Mouse (Mus musculus) testis, postnatal 14 days (tissue): ENCODE results near the gene Ccdc117.
A peak's percentile ranks its signal among the peaks of the same experiment; 100 is the strongest.
"Not testable (repeated sequence)": the region's sequence is repeated elsewhere in the genome, so short reads cannot be mapped to it uniquely, and the experiment has no call there.

ENCODE experiments used
- DNase-seq: peaks from one replicate; pipeline ENCODE4 v3.0.0; 2021; ENCODE audit warnings: low spot score

Gene Ccdc117

GRCm38 (mm10) chr11:5541799-5542481 is at the start of gene Ccdc117:
Ccdc117 (minus strand) TSS chr11:5542187.
- DNase-seq, result peak; percentile 94

DNA sequence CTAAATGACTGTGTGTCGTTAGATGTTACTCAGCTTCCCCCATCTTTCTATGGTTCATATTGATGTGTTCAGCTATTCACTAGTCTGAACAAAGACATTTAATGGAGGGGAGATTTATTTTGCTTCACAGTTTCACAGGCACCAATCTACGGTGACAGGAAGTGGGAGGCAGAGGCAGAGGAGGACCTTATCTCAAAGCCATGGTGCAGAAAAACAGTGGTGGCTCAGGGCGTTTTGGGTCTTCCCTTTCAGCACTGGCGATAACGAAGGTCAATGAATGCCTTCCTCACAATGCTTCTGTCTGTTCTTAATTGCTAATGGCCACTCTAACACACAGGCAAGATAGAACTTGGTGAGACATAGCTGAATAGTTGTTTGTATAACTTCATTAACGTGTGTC is 33.1 kb upstream of the Ccdc117 start:
- DNase-seq, result no peak

DNA sequence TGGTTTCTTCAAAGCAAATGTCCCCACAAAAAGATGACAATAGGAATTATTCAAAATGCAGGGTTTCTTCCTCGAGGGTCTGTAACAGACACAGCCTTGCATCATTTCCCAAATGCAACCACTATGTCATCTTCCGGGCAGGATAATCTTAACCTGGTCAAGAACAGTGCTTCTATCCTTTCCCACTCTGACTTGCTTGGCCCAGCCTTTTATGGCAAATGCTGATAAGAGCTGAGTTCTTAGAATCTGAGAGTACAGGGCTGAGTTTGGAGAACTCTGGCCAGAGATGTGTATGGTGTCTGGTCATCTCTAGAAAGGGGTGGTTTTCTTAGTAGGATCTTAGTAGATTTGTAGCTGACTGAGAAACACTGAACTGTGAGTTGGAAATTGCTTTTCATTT is 31.8 kb upstream of the Ccdc117 start:
- DNase-seq, result no peak

DNA sequence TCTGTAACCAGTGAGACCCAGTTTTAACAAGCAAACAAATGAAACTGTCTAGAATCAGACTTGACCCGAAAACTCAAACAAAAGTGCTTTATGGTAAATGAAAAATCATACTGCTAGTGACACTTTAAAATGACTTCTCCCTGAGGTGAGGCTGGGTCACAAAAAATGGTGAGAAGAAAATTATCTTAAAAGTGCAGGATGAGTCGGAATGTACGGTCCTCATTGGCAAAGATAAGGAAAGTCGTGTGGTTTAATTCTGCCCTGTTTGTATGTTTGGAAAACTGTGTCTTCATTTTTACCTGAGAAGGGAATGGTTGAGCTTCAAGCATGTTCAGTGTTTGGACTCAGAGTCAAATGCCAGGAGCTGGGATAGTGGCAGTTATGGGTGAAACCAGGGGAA is 29.9 kb upstream of the Ccdc117 start:
- no peak for DNase-seq

- DNase-seq, result peak; percentile 45
Measured at GRCm38 (mm10) chr11:5569474-5569873, 27.5 kb upstream of the Ccdc117 start, which contains the start of gene Ankrd36. Ankrd36 (plus strand) TSS chr11:5569684.

DNA sequence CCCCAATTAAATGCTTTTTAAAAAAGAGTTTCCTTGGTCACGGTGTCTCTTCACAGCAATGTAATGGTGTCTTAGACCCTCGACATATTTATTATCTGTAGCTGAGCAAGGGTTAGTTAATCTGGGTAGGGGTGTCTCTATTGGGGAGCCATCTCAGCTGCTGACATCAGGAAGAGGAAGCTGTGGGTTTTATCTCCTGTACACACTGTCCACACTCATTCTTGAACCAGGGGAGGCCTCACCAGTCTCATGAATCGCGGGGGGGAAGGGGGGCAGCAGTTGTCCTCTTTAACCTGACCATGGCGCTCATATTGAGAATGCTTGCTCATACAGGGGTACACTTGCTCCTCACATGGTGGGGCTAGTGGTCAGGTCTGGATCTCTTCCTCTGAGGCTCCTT is 26.1 kb upstream of the Ccdc117 start:
- DNase-seq, result no peak

DNA sequence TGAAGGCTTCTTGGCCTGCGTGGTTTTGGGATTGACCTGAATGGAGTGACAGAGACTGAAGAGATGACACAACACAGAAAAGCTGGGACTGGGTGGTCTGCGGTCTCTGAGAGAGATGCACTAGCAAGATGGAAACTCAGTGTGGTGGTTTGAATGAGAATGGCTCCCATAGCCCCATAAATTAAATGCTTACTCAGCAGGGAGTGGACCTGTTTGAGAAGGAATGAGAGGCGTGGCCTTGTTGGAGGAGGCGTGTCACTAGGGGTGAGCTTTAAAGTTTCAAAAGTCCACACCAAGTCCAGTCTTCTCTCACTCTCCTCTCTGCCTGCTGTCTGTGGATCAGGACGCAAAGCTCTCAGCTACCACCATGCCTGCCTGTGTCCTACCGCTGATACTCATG is 25.7 kb upstream of the Ccdc117 start:
- no peak for DNase-seq

DNA sequence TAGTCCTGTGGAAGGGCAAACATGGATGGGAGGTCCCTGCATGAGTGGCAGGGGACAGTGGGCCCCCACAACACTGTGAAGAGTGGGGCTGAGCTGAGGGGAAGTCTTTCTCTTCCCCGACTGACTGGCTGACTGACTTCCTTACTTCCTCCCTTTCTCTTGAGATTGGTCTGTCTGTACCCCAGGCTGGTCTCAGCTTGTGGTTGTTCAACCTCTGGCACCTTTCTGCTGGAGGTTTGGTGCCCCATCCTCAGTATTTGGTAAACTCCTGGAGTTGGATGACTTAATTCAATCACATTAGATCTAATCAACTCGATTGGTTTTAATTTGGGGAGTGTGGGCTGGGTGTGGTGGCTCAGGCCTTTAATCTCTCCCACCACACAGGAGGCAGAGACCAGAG is 24.5 kb upstream of the Ccdc117 start:
- DNase-seq, result no peak

- no peak for DNase-seq
Measured at GRCm38 (mm10) chr11:5565596-5565995, 23.6 kb upstream of the Ccdc117 start.

GRCm38 (mm10) chr11:5563898-5564297 is 21.9 kb upstream of the Ccdc117 start:
- no peak for DNase-seq

- no peak for DNase-seq
Measured at GRCm38 (mm10) chr11:5562625-5563268, 20.8 kb upstream of the Ccdc117 start.

GRCm38 (mm10) chr11:5560273-5560672 is 18.3 kb upstream of the Ccdc117 start:
- no peak for DNase-seq

GRCm38 (mm10) chr11:5551931-5552330 is 9.9 kb upstream of the Ccdc117 start:
- DNase-seq, result no peak

DNA sequence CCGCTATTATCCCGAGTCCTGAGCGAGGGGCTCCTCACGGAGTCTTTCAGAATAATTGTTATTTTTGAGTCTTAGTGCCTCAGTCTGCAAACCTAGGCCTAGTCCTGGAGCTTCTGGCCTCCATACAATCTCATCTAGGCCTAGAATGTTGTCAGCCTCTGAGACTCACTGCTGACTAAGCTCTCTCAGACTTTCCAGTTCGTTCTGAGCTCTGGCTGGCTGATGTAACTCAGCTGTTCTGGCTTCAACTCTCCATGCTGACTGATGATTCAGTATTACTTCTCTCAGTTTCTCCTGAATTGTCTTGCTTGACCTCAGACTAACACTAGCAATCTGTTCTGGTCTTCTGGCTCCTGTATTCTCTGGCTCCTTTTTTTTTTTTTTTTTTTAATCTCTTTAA is 9.4 kb upstream of the Ccdc117 start:
- DNase-seq, result no peak

GRCm38 (mm10) chr11:5546693-5547092 is 4.7 kb upstream of the Ccdc117 start:
- no peak for DNase-seq

DNA sequence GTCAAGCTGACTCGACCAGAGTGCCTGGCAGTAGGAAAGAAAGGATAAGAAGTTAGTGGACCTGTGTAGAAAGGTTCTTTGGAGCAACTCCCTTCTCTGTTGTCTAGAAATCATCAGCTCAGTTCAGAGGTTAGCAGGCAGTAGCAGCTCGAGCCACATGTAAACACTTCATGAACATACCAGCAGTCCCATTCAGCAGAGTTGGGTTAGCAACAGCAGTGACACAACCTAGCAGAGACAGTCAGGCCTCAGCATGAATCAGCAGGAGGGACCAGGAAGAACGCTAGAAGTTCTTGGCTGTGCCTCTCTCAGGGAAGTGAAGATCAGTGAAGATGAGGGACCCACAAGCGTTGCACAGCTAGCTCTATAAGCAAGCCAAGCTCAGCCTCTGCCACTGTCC is 3.5 kb upstream of the Ccdc117 start:
- no peak for DNase-seq

DNA sequence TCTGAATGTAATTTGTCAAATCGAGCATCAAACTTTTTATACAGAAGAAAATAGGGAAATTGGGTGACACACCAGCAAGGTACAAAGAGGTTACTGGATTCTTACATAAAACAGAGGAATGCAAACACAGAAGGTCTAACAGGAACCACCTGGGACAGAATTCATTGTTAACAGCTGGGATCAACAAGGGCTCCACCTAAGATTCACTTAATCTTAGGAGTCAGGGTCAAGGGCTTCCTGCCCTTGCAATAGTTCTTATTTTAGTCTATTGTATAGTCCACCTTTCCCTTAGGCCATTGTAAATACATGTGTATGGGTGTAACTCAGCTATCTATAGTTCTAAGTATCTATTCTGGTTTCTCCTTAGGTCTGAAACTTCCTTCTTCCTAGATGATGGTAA is 2.7 kb upstream of the Ccdc117 start:
- DNase-seq, result not testable (repeated sequence)

GRCm38 (mm10) chr11:5543281-5543680 is 1.3 kb upstream of the Ccdc117 start:
- no peak for DNase-seq

DNA sequence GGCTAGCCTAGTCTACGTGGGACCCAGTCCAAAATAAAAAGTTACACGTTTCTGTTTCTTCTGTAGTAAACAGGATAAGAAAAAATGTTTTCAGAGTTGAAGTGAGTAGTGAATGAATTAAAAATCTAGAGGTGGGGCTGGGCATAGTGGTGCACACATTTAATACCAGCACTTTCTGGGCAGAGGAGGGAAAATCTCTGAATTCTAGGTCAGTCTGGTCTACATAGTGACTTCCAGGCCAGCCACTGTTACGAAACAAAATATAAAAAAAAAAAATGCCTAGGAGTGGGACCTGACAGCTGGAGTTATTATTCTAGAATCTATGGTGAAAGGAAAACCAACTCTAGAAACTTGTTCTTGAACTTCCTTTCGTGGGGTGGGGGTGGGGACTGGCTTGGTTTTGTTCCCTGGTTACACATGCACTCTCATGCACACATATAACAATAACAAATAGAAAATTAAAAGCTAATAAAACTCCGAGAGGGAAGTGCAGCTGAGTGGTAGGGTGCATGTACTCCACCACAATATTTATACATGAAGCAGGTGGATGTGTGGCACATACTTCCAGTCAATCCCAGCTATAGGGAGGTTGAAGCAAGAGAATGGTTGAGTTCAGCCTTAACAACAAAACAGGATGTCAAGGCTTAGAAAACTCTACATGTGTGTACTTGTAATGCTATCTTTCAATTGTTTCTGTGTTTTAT is 647 bp upstream of the Ccdc117 start:
- DNase-seq, result no peak

- peak; percentile 62 for DNase-seq
Measured at GRCm38 (mm10) chr11:5541230-5541798, 673 bp downstream of the Ccdc117 start.

- no peak for DNase-seq
Measured at GRCm38 (mm10) chr11:5540331-5540730, 1.7 kb downstream of the Ccdc117 start.

GRCm38 (mm10) chr11:5537454-5537853 is 4.5 kb downstream of the Ccdc117 start:
- not testable (repeated sequence) for DNase-seq

- no peak for DNase-seq
Measured at GRCm38 (mm10) chr11:5533108-5533507, 8.9 kb downstream of the Ccdc117 start.
